Mouse (Mus musculus): ENCODE measurements around the gene Spata2l. TPM values are rescaled to one million over a fixed set of nuclear protein-coding genes. Genes with fewer than 3 reads are reported as not detected.

Gene Spata2l
- polyA plus RNA-seq, 1 experiment from 2014 or later: 6.1 TPM

GRCm38 (mm10) chr8:123193771-123194170 is 42.3 kb downstream of the Spata2l start:
- WGBS: 79% methylated on average over 9 of the region's 9 CpGs
- no peak for DNase-seq (ENCODE audit: low spot score)

GRCm38 (mm10) chr8:123191908-123192307 is 44.1 kb downstream of the Spata2l start:
- Histone ChIP-seq H3K36me3 (ENCODE audit: insufficient read depth, low read length) (no peaks in the 10 kb centered on the region), H3K9me3 (replicated peaks; ENCODE audit: low read length) (no peaks in the 10 kb centered on the region), H3K4me1 (replicated peaks; ENCODE audit: insufficient read depth, low read length) (no peaks in the 10 kb centered on the region), H3K27me3 (ENCODE audit: insufficient read depth, low read length) (no peaks in the 10 kb centered on the region), H3K4me2 (ENCODE audit: low read length) (no peak overlapping the region), H3K9ac (ENCODE audit: low read depth, low read length) (no peak overlapping the region), H3K27ac (no peak overlapping the region), H3K4me3 (replicated peaks; ENCODE audit: low read depth, low read length) (no peak overlapping the region)
- TF ChIP-seq CTCF (IDR thresholded peaks at IDR 0.05; ENCODE audit: low read depth): no peak
- no peak for ATAC-seq (replicated peaks; ENCODE audit: low FRiP score, low read depth)
- DNase-seq (ENCODE audit: low spot score): no peak
- 66% methylated on average over 7 of the region's 8 CpGs for WGBS

More at GRCm38 (mm10) chr8:123193771-123194170, 42.3 kb downstream of the Spata2l start:
- H3K4me3 ChIP-seq (replicated peaks; ENCODE audit: low read depth, low read length): no peak overlapping the region
- H3K4me1 ChIP-seq (replicated peaks; ENCODE audit: insufficient read depth, low read length): no peaks in the 10 kb centered on the region
- no peaks in the 10 kb centered on the region for H3K27me3 ChIP-seq (ENCODE audit: insufficient read depth, low read length)
- H3K27ac ChIP-seq: no peak overlapping the region
- no peak overlapping the region for H3K9ac ChIP-seq (ENCODE audit: low read depth, low read length)
- H3K36me3 ChIP-seq (ENCODE audit: insufficient read depth, low read length): no peaks in the 10 kb centered on the region
- no peak for ATAC-seq (replicated peaks; ENCODE audit: low FRiP score, low read depth)
- H3K4me2 ChIP-seq (ENCODE audit: low read length): no peak overlapping the region
- H3K9me3 ChIP-seq (replicated peaks; ENCODE audit: low read length): no peaks in the 10 kb centered on the region
- TF ChIP-seq CTCF (IDR thresholded peaks at IDR 0.05; ENCODE audit: low read depth): no peak

DNA sequence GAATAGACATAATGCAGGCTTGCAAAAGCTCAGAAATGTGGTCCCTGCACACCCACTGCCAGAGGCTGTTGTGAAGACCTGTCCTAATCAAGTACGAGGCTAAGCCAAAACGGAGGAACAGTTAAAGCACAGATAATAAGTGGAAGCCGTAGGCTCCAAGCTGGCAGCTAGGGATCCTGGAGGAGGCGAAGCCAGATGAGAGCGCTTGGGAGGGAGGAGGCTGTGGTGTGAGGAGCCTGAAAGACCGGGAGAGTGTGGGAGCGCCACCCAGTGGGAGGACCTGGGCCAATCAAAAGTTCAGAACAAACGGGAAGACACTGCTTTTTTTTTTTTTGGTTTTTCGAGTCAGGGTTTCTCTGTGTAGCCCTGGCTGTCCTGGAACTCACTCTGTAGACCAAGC is 45.4 kb downstream of the Spata2l start:
- no peak overlapping the region for H3K4me3 ChIP-seq (replicated peaks; ENCODE audit: low read depth, low read length)
- peak; percentile 72 for TF ChIP-seq CTCF (IDR thresholded peaks at IDR 0.05; ENCODE audit: low read depth)
- 0 out of 2 replicates have a peak overlapping the region, but pooled peaks have one; percentile 19 for H3K9ac ChIP-seq (ENCODE audit: low read depth, low read length)
- H3K9me3 ChIP-seq (replicated peaks; ENCODE audit: low read length): no peaks in the 10 kb centered on the region
- ATAC-seq (replicated peaks; ENCODE audit: low FRiP score, low read depth): no peak
- no peaks in the 10 kb centered on the region for H3K36me3 ChIP-seq (ENCODE audit: insufficient read depth, low read length)
- H3K4me2 ChIP-seq (ENCODE audit: low read length): peak overlapping the region; percentile 19; the same call in 1 of the 2 replicates
- peaks cover 12% of the 10 kb centered on the region for H3K4me1 ChIP-seq (replicated peaks; ENCODE audit: insufficient read depth, low read length)
- peak; percentile 93 for DNase-seq (ENCODE audit: low spot score)
- no peak overlapping the region for H3K27ac ChIP-seq
- H3K27me3 ChIP-seq (ENCODE audit: insufficient read depth, low read length): no peaks in the 10 kb centered on the region
- WGBS: 2% methylated on average over 9 of the region's 9 CpGs

GRCm38 (mm10) chr8:123188841-123189240 is 47.2 kb downstream of the Spata2l start:
- no peak overlapping the region for H3K9ac ChIP-seq (ENCODE audit: low read depth, low read length)
- H3K27me3 ChIP-seq (ENCODE audit: insufficient read depth, low read length): no peaks in the 10 kb centered on the region
- no peak overlapping the region for H3K27ac ChIP-seq
- no peaks in the 10 kb centered on the region for H3K36me3 ChIP-seq (ENCODE audit: insufficient read depth, low read length)
- H3K4me1 ChIP-seq (replicated peaks; ENCODE audit: insufficient read depth, low read length): peaks cover 13% of the 10 kb centered on the region
- TF ChIP-seq CTCF (IDR thresholded peaks at IDR 0.05; ENCODE audit: low read depth): no peak
- ATAC-seq (replicated peaks; ENCODE audit: low FRiP score, low read depth): no peak
- DNase-seq (ENCODE audit: low spot score): no peak
- WGBS: 67% methylated on average over 7 of the region's 7 CpGs
- H3K4me3 ChIP-seq (replicated peaks; ENCODE audit: low read depth, low read length): no peak overlapping the region
- no peaks in the 10 kb centered on the region for H3K9me3 ChIP-seq (replicated peaks; ENCODE audit: low read length)
- no peak overlapping the region for H3K4me2 ChIP-seq (ENCODE audit: low read length)

DNA sequence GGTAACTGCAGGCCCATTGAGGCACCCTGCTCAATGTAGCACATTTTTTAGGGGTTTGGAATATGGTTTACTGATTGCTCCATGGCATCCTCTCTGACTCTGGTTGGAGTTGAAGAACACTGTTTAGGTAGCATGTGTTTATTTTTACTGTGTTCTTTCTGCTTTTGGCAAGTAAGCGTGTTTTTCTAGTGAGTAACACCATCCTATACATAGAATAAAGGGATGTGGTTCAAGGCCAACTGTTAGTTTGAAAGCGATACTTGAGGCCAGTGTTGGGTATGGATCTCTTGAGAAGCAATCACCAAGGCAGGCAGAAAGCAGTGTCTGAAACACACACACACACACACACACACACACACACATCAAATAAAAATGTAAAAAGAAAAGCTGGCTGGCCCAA is 48.0 kb downstream of the Spata2l start:
- DNase-seq (ENCODE audit: low spot score) (no peak), ATAC-seq (replicated peaks; ENCODE audit: low FRiP score, low read depth) (no peak)
- TF ChIP-seq CTCF (IDR thresholded peaks at IDR 0.05; ENCODE audit: low read depth): no peak
- Histone ChIP-seq H3K9me3 (replicated peaks; ENCODE audit: low read length) (no peaks in the 10 kb centered on the region), H3K27me3 (ENCODE audit: insufficient read depth, low read length) (no peaks in the 10 kb centered on the region), H3K4me1 (replicated peaks; ENCODE audit: insufficient read depth, low read length) (peaks cover 13% of the 10 kb centered on the region), H3K4me2 (ENCODE audit: low read length) (no peak overlapping the region), H3K4me3 (replicated peaks; ENCODE audit: low read depth, low read length) (no peak overlapping the region), H3K36me3 (ENCODE audit: insufficient read depth, low read length) (no peaks in the 10 kb centered on the region), H3K27ac (no peak overlapping the region), H3K9ac (ENCODE audit: low read depth, low read length) (no peak overlapping the region)
- WGBS: 72% methylated on average over 2 of the region's 2 CpGs

GRCm38 (mm10) chr8:123185566-123186409 is 50.2 kb downstream of the Spata2l start, which contains the start of gene Dpep1:
TSS of gene Dpep1 (plus strand) at chr8:123186242.
- ATAC-seq (replicated peaks; ENCODE audit: low FRiP score, low read depth) (peak; percentile 50; the same call in 1 of the 2 replicates), DNase-seq (ENCODE audit: low spot score) (peak; percentile 83)
- H3K9ac ChIP-seq (ENCODE audit: low read depth, low read length): no peak within 1 kb of the TSS
- TF ChIP-seq CTCF (IDR thresholded peaks at IDR 0.05; ENCODE audit: low read depth): no peak
- peak within 1 kb of the TSS; percentile 1; the same call in 1 of the 2 replicates for H3K4me2 ChIP-seq (ENCODE audit: low read length)
- no peaks in the 10 kb centered on the region for H3K36me3 ChIP-seq (ENCODE audit: insufficient read depth, low read length)
- H3K4me3 ChIP-seq (replicated peaks; ENCODE audit: low read depth, low read length): no peak within 1 kb of the TSS
- H3K4me1 ChIP-seq (replicated peaks; ENCODE audit: insufficient read depth, low read length): peaks cover 13% of the 10 kb centered on the region
- no peaks in the 10 kb centered on the region for H3K9me3 ChIP-seq (replicated peaks; ENCODE audit: low read length)
- 19% methylated on average over 19 of the region's 19 CpGs for WGBS
- H3K27me3 ChIP-seq (ENCODE audit: insufficient read depth, low read length): no peaks in the 10 kb centered on the region
- H3K27ac ChIP-seq: peak within 1 kb of the TSS; percentile 78

All from kidney, postnatal 0 days (tissue).